Mouse (Mus musculus) embryo, embryonic 10 days (tissue): ENCODE measurements at regions not wholly inside any gene's neighbourhood (a gene's known extent, or its start where the extent isn't known, plus 50 kb on each side); places are given as distances from the start of the nearest gene placed in this dataset.
A peak's percentile ranks its signal among the peaks of the same experiment; 100 is the strongest.

Experiments used
- DNase-seq: peaks from one replicate; pipeline ENCODE4 v3.0.0-alpha.2; 2015; ENCODE audit warnings: low spot score

GRCm38 (mm10) chr3:9373896-9374295, 236.0 kb downstream of the Zfp704 start:
- no peak for DNase-seq

GRCm38 (mm10) chr3:9370096-9370495, 239.8 kb downstream of the Zfp704 start:
- DNase-seq, result no peak

GRCm38 (mm10) chr3:9365791-9366190, 244.1 kb downstream of the Zfp704 start:
- DNase-seq, result no peak

- no peak for DNase-seq
Observed at GRCm38 (mm10) chr3:9359186-9359585, 250.7 kb downstream of the Zfp704 start.

- DNase-seq, result peak; percentile 60
Observed at GRCm38 (mm10) chr3:9358111-9358510, 251.8 kb downstream of the Zfp704 start.

- DNase-seq, result no peak
Observed at GRCm38 (mm10) chr3:9357639-9358038, 252.2 kb downstream of the Zfp704 start.

GRCm38 (mm10) chr3:9355875-9356274, 254.0 kb downstream of the Zfp704 start:
- no peak for DNase-seq

GRCm38 (mm10) chr3:9354756-9355155, 255.1 kb downstream of the Zfp704 start:
- DNase-seq, result no peak

GRCm38 (mm10) chr3:9352251-9352650, 257.6 kb downstream of the Zfp704 start:
- no peak for DNase-seq

- DNase-seq, result no peak
Observed at GRCm38 (mm10) chr3:9349822-9350221, 260.1 kb downstream of the Zfp704 start.

GRCm38 (mm10) chr3:9347446-9347860, 262.4 kb downstream of the Zfp704 start:
- peak; percentile 72 for DNase-seq

- DNase-seq, result peak; percentile 68
Observed at GRCm38 (mm10) chr3:9346857-9347445, 262.9 kb downstream of the Zfp704 start.

- no peak for DNase-seq
Observed at GRCm38 (mm10) chr3:9346356-9346755, 263.5 kb downstream of the Zfp704 start.

GRCm38 (mm10) chr3:9345885-9346284, 264.0 kb downstream of the Zfp704 start:
- DNase-seq, result no peak

GRCm38 (mm10) chr3:9343586-9343985, 266.3 kb downstream of the Zfp704 start:
- peak; percentile 68 for DNase-seq

GRCm38 (mm10) chr3:9342167-9342566, 267.7 kb downstream of the Zfp704 start:
- DNase-seq, result no peak

- DNase-seq, result no peak
Observed at GRCm38 (mm10) chr3:9341657-9342056, 268.2 kb downstream of the Zfp704 start.

- no peak for DNase-seq
Observed at GRCm38 (mm10) chr3:9341244-9341643, 268.6 kb downstream of the Zfp704 start.

- DNase-seq, result peak; percentile 78
Observed at GRCm38 (mm10) chr3:9340788-9341187, 269.1 kb downstream of the Zfp704 start.

- no peak for DNase-seq
Observed at GRCm38 (mm10) chr3:9340344-9340743, 269.5 kb downstream of the Zfp704 start.

- DNase-seq, result no peak
Observed at GRCm38 (mm10) chr3:9339669-9340068, 270.2 kb downstream of the Zfp704 start.

GRCm38 (mm10) chr3:9335580-9335979, 274.3 kb downstream of the Zfp704 start:
- DNase-seq, result no peak
